Mouse (Mus musculus): ENCODE results near the gene Scn9a.
A peak's percentile ranks its signal among the peaks of the same experiment; 100 is the strongest.

Gene Scn9a

DNA sequence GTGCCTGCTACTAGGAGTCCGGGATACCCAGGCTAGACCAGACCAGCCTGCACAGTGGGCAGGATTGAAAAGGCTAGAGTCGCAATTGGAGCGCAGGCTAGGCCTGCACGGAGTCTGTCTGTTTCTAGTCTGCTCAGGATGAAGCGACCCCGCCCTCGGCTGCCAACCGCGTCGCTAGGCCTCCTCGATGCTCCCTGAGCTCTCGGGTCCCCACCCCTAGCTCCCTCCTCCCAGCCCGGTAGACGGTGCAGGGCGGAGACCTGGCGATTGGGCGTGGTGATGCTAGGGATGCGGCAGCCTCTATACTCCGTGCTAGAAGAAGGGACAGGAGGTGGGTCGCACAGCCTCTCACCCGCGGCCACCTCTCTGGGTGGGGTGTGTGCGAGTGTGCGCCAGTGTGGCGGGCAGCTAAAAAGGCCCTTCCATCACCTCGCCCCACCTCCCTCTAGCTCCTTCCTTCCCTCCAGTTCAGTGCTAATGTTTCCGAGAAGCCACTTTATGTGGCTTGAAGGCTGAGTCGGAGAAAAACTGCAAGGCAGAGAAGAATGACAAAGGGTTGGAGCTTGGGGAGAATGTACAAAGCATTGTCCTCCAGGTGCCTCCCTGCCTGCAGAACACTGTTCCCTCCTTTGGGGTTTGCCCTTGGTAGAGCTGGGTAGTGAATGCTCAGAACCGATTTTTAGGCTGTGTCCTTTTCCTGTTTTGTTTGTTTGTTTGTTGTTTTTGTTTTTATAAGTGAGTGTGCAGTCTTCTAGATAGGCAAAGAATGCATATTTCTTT, at the start of gene Scn9a:
Scn9a (minus strand) TSS at position 383 of the 780 bp plus-strand sequence.
- peak; percentile 11 for DNase-seq

DNA sequence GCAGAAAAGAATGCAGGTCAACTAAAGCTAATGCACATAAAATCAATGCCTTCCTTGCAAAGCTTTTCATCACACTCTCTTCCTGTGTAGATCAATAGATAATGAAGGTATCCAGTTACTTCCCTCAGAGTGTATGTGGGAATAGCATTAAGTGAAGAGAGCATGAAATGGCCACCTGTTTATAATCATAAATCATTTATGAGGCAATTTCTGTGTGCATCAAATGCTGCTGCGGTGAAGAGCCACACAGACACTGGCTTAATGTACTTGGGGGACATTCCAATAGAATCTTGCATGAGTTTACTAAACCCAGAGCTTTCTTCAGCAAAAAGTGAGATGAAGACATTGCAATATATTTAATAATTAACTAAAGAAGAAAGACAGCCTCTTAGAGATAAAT, 27.2 kb upstream of the Scn9a start:
- no peak for DNase-seq

DNA sequence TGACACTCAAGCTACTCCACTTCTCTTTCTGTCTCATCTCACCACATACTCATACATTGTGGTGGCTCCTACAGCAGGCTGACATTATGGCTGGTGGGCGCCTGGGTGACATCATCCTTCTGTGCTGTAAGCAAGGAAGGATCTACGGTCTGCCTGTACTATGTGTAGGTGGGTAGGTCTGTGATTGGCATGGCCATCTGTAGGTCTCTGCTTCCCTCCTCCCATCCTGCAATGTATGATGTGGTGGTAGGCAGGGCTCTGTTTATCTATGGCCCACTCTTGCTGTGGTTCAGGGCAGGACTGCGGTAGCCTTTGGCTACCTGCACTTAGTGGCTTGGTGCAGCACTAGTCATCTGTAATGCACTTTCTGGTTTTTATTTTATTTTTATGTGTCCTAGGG, 21.7 kb upstream of the Scn9a start:
- DNase-seq, result no peak

- no peak for DNase-seq
Measured at GRCm38 (mm10) chr2:66655431-66655830, 20.7 kb upstream of the Scn9a start.

- no peak for DNase-seq
Measured at GRCm38 (mm10) chr2:66644384-66644783, 9.6 kb upstream of the Scn9a start.

DNA sequence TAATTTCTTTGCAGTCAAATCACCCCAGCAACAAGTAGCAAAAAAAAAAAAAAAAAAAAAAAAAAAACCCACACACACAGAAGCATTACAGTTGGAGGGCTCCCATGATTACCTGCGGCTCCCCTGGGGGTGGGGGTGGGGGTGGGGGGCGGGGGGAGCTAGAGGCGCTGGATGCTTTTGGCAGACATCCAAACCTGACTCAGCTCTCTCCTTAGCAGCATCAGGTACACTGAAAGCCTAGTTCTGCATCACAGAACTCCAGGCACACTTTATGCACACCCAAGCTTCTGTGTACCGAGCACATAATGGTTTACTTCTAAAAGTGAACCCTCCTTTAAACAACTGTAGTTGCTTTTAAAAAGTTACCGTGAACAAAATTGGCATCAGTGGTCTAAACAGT, 2.0 kb downstream of the Scn9a start:
- no peak for DNase-seq

- DNase-seq, result no peak
Measured at GRCm38 (mm10) chr2:66611091-66611490, 23.7 kb downstream of the Scn9a start.

DNA sequence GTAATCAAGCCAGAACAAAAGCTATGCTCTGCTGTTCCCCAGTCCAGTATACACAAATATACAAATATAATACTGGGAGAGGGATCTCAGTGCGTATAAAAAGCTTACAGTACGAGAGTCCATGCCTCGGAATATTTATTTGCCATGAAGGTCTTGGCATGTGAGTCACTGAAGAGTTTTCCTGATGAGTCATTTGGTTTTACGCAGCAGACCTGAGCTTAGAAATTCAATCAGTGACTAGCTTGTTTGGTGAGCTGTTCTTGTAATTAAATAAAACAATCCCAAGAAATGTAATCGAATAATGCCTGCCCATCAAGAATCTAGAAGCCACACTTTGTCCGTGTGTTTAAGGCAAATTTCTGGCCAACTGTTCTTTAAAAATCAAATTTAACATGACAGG, 37.4 kb downstream of the Scn9a start:
- DNase-seq, result no peak

DNA sequence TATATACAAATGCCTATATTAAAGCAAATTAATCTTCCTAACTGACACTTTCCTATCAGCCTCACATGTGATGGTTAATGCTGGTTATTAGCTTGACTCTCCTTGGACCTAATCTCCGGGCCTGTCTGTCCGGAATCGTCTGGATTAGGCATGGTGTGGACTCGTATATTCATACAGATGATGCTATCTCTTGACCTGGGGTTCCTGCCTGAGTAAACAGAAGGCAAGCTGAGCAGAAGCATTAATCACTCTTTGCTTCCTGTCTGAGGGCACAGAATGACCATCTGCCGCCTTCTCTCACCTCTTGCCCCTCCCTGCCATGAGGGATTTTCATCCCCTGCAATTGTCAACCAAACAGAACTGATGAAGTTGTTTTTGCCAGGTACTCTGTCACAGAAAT, 38.6 kb downstream of the Scn9a start:
- no peak for DNase-seq

- DNase-seq, result no peak
Measured at GRCm38 (mm10) chr2:66590151-66590550, 44.6 kb downstream of the Scn9a start.

DNA sequence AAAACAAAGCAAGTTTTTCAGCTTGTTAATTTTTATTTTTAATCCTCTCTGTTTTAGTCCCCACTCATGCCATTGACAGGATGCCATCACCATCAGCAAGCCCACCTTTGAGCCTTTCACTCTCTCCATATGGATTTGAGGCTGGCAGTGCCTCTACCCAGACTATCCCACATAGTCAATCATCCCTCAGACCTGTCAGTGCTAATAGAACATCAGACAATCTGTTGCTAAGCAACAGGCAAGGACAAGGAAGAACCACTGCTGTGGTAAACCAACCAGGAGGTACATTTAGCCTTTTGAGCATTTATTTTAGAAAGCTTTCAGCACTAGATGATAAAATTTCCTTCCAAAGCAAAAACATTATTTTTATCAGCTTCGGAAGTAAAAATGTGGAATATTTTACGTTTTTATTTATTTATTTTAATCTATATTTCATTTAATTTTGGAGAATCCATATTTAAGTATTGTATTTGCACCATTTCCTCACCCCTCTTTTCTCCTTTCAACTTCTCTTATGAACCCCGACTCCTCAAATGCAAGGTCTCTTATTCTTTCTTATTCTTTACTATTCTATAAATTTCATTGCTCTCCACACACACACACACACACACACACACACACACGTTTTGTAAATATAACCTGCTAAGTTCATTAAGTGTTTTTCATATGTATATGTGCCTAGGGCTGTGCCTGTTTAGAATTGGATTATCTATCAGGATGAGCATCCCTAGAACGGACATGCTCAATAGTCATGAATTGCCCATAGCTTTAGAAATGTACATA, 54.5 kb downstream of the Scn9a start:
- DNase-seq, result no peak

GRCm38 (mm10) chr2:66548254-66548653, 86.5 kb downstream of the Scn9a start:
- DNase-seq, result no peak

- DNase-seq, result no peak
Measured at GRCm38 (mm10) chr2:66519966-66520365, 114.8 kb downstream of the Scn9a start.

GRCm38 (mm10) chr2:66511424-66511823, 123.3 kb downstream of the Scn9a start:
- no peak for DNase-seq

- DNase-seq, result no peak
Measured at GRCm38 (mm10) chr2:66508032-66508431, 126.7 kb downstream of the Scn9a start.

GRCm38 (mm10) chr2:66507616-66508015, 127.1 kb downstream of the Scn9a start:
- DNase-seq, result no peak

- DNase-seq, result no peak
Measured at GRCm38 (mm10) chr2:66502158-66502557, 132.6 kb downstream of the Scn9a start.

GRCm38 (mm10) chr2:66494556-66494955, 140.2 kb downstream of the Scn9a start:
- no peak for DNase-seq

DNA sequence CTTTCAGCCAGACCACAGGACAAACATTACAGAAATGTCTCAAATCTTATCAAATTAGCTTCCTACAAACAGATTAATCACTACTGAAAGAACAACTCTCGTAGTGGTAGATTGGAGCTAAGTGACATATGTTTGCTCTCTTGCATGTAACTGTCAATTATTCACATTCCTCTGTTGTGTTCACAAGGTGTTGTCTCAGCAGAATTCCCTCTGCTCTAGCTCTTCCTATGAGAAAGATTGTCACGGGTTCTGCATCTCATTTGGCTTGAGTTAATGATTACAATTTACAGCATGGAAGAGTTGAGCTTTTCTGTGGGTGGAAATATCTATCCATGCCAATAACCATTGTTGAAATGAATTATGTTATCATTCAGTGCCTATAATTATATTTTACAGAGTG, 156.4 kb downstream of the Scn9a start:
- DNase-seq, result no peak

- no peak for DNase-seq
Measured at GRCm38 (mm10) chr2:66473181-66473822, 161.5 kb downstream of the Scn9a start.

DNA sequence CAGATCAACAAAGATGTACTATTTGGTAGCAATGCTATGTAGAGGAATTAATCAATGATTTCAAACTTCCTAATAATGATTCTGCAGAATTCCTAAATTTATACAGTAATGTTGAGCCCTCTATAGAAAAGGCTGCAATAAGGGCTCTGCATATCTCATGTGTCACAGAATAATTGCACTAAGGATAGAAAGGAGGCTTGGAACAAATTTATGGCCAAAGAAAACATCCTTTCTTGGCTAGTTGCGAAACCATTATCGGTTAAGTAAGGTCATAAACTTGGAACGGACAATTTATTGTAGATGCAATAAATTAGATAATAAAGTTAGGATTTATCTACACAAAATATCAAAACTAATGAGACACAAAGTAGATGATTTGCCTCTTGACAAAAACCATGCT, 169.3 kb downstream of the Scn9a start:
- DNase-seq, result no peak

- DNase-seq, result no peak
Measured at GRCm38 (mm10) chr2:66464874-66465458, 169.8 kb downstream of the Scn9a start.

GRCm38 (mm10) chr2:66463916-66464315, 170.8 kb downstream of the Scn9a start:
- DNase-seq, result no peak
